Mouse (Mus musculus) neutrophil, adult 59 days (primary cell): ENCODE data around the gene Tpt1. TPM values are rescaled to one million over a fixed set of nuclear protein-coding genes. Genes with fewer than 3 reads are reported as not detected.

ENCODE experiments used
- total RNA-seq, 2 experiments: library from RNA; stranded (reverse); gene quantifications; 1 replicate in 1 of 2; 2 replicates in 1 of 2; pipeline ENCODE4 v1.2.4; 2023

Gene Tpt1
- total RNA-seq: 1,000 to 10,000 TPM; 2,215 to 2,340 TPM

DNA sequence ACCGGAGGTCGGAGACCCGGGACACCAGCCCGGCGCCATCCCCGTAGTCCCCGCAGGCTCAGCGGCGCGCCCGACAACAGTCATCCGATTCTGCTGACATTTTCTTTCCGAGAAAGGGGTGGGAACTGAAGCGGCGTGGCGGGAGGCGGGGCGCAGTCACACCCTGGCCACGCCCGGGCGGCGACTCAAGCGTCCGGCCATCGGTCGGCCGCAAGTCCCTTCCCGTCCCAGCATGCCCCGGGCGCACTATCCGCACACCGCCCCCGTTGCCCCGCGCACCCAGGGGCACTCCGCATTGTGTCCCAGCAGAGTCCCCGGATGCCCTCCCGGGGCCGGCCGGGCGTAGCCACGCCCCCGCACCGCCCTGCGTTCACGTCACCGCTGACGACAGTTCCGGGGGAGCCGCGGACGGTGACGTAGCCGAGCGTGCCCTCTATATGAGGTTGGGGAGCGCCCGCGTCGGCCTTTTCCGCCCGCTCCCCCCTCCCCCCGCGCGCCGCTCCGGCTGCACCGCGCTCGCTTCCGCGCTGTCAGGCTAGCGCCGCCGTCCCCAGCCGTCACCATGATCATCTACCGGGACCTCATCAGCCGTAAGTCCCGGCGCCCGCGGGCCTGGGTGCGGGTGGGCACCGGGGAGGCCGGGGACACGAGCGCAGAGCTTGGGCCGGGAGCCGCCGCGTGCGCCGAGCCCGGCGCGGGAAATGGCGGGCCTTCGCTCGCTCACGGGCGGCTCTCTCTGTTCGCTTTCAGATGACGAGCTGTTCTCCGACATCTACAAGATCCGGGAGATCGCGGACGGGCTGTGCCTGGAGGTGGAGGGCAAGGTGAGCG is at the start of gene Tpt1:
Gene Tpt1 (plus strand): TSS at position 227 of the 831 bp plus-strand sequence.

Other genes with a start within 250 kb of the Tpt1 start
- not detected for gene Erich6b, start 202.8 kb upstream of the Tpt1 start, total RNA-seq
- gene Cog3, start 90.6 kb upstream of the Tpt1 start, total RNA-seq: 10 to 100 TPM; 17.2 to 20.7 TPM
- 10 to 100 TPM; 16.6 to 19.1 TPM for gene Slc25a30, start 58.1 kb upstream of the Tpt1 start, total RNA-seq
- not detected for gene Kctd4, start 109.9 kb downstream of the Tpt1 start, total RNA-seq
- gene Gtf2f2, start 165.8 kb downstream of the Tpt1 start, total RNA-seq: 10 to 100 TPM; 17.1 to 17.4 TPM